Mouse (Mus musculus): Measurements from ENCODE around the gene Gabrb1. TPM values are rescaled to one million over a fixed set of nuclear protein-coding genes. Genes with fewer than 3 reads are reported as not detected.

Gene Gabrb1
- 0.10 and 0.16 TPM in 2 replicates for polyA plus RNA-seq (2012; rRNA removed)

GRCm38 (mm10) chr5:71657482-71658114 is at the start of gene Gabrb1:
Gene Gabrb1 (plus strand): TSS chr5:71658113.

DNA sequence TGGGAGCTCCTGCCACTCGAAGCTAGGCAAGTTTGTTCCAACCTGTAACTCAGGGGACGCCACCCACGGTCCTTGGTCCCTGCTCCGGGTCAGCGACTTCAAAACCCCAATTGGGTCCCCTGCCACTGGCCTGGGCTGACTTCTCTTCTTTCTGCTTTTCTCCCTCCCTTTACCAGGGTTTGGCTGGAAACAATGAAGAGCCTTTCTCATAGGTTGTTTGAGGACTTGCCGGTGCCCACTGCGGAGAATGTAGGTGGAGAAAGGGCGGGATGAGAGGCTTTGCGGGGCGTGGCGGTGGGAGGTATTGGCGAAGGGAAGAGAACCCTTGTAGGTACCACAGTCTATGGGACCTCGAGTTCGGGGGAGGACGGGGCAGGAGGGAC is 193 bp downstream of the Gabrb1 start, which contains the start of gene Gabra4:
Gene Gabra4 (minus strand): TSS at position 194 of the 383 bp plus-strand sequence.

DNA sequence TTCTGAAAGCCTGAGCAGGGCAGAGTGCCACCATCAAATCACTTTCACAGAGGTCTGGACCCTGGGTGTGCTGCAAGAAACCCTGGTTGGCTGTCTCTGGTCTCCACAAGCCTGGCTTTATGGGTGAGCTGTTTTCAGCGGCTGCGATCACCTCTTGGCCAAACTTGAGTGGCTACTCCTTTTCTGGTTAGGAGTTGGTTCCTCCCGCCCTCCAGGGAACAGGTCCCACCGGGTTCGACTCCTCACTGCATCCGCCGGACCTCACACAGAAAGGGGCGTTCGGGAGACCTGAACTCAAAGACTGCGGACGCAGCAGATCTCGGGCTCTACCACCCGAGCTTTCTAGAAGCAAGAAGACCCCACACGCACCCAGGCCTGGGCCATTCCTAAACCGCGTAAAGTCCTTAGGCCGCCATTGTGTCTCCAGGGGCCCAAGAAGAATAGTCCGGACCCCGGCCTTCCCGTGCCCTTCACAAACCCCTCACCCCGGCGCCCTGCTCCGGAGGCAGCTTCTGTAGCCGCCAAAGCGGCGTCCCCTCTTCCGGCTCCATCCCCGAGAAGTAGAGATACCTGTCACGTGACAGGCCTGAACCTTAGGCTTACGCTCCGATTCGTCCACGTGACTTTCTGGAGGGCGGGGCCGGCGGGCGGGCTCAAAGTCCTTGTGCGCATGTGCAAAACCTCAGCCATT is 509.8 kb downstream of the Gabrb1 start, which contains the start of gene Commd8:
Gene Commd8 (minus strand): TSS at position 596 of the 691 bp plus-strand sequence.

Other genes with a start within 250 kb of the Gabrb1 start
- gene Cox7b2, start 109.9 kb upstream of the Gabrb1 start, polyA plus RNA-seq (2012; rRNA removed): not detected in 2 replicates
- 0.49 and 0.68 TPM in 2 replicates for gene Gabra4, start 195 bp downstream of the Gabrb1 start, polyA plus RNA-seq (2012; rRNA removed)

Data from ovary, adult 2 months (tissue).